Mouse (Mus musculus): ENCODE measurements around the gene Igdcc3. TPM values are rescaled to one million over a fixed set of nuclear protein-coding genes. Genes with fewer than 3 reads are reported as not detected.

Gene Igdcc3
- polyA plus RNA-seq, 1 experiment from 2014 or later = 4.8 TPM

DNA sequence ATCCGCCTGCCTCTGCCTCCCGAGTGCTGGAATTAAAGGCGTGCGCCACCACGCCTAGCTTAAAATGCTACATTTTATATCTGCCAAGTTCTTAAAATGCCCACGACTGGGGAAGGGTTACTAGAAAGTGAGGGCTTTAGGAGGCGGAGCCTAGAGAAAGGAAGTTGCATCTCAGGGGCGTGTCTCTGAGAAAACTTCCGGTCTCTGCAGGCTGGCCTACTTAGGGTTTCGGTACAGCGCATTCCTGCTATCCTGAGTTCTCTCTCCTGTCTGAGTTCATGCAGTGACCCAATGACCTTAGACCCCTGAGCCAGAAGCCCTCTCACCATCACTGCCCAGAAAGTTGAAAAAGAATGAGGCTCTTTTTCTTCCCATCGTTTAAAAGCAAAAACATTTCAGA is 52.2 kb downstream of the Igdcc3 start:
- Histone ChIP-seq H3K27me3 (replicated peaks; ENCODE audit: control insufficient read depth, insufficient read depth, low read length) (no peaks in the 10 kb centered on the region), H3K36me3 (ENCODE audit: control insufficient read depth, insufficient read depth, low read length) (no peaks in the 10 kb centered on the region), H3K4me2 (peak overlapping the region; percentile 45), H3K9ac (ENCODE audit: low read depth, low read length) (peak overlapping the region; percentile 28; the same call in 1 of the 2 replicates), H3K4me3 (ENCODE audit: low read depth, low read length) (no peak overlapping the region), H3K27ac (ENCODE audit: low read depth, low read length) (no peak overlapping the region), H3K4me1 (replicated peaks; ENCODE audit: control insufficient read depth, insufficient read depth, low read length) (peaks cover 37% of the 10 kb centered on the region), H3K9me3 (ENCODE audit: control insufficient read depth, low read length) (no peaks in the 10 kb centered on the region)
- WGBS = 50% methylated on average over 12 of the region's 12 CpGs
- DNase-seq (ENCODE audit: low spot score) = no peak
- ATAC-seq (replicated peaks; ENCODE audit: low FRiP score) = no peak

DNA sequence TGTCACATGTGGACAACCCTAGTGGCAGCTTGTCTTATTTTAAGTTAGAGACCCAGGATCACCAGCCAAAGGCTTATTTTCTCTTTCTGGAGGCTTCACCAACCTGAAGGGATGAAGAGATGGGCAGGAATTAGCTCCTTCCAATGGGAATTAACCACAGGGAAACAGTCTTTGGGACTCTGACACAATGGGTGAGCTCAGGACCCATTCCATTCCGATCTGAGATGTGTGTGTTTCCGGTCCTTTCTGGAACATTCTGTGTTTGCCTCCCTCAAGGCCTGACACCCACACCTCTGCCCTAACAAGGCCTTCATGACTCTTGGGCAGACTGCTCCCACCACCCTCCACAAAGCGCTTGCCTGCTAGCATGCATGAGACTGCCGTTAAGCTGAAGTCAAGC is 54.1 kb downstream of the Igdcc3 start, which contains the start of gene Parp16:
TSS of gene Parp16 (plus strand) at position 301 of the 400 bp plus-strand sequence.
- Histone ChIP-seq H3K27me3 (replicated peaks; ENCODE audit: control insufficient read depth, insufficient read depth, low read length) (no peaks in the 10 kb centered on the region), H3K36me3 (ENCODE audit: control insufficient read depth, insufficient read depth, low read length) (no peaks in the 10 kb centered on the region), H3K9me3 (ENCODE audit: control insufficient read depth, low read length) (no peaks in the 10 kb centered on the region), H3K4me1 (replicated peaks; ENCODE audit: control insufficient read depth, insufficient read depth, low read length) (peaks cover 42% of the 10 kb centered on the region), H3K4me3 (ENCODE audit: low read depth, low read length) (no peak within 1 kb of the TSS), H3K4me2 (peak within 1 kb of the TSS; percentile 33), H3K9ac (ENCODE audit: low read depth, low read length) (0 out of 2 replicates have a peak within 1 kb of the TSS, but pooled peaks have one; percentile 18), H3K27ac (ENCODE audit: low read depth, low read length) (peak within 1 kb of the TSS; percentile 83)
- ATAC-seq (replicated peaks; ENCODE audit: low FRiP score) (no peak), DNase-seq (ENCODE audit: low spot score) (no peak)
- 77% methylated on average over 4 of the region's 4 CpGs for WGBS

DNA sequence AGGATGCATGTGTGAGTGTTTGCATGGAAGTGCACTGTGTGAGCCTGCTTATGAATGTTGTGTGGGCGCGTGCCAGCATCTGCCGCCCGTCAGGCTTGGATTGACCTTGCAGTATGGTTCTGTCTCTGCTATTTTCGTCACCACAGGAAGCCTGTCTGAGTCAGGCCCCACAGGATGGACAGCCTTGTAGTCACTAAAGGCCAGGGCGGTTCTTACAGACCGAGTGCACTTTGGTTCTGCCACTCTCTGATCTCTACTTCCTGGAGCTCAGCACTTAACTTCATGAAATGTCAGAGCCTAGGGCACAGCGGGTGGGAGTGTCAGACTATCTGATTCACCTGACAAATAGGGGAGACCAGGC is 54.6 kb downstream of the Igdcc3 start:
- Histone ChIP-seq H3K27me3 (replicated peaks; ENCODE audit: control insufficient read depth, insufficient read depth, low read length) (no peaks in the 10 kb centered on the region), H3K4me1 (replicated peaks; ENCODE audit: control insufficient read depth, insufficient read depth, low read length) (peaks cover 42% of the 10 kb centered on the region), H3K36me3 (ENCODE audit: control insufficient read depth, insufficient read depth, low read length) (no peaks in the 10 kb centered on the region), H3K27ac (ENCODE audit: low read depth, low read length) (peak overlapping the region; percentile 83), H3K9me3 (ENCODE audit: control insufficient read depth, low read length) (no peaks in the 10 kb centered on the region), H3K9ac (ENCODE audit: low read depth, low read length) (0 out of 2 replicates have a peak overlapping the region, but pooled peaks have one; percentile 18), H3K4me2 (peak overlapping the region; percentile 33), H3K4me3 (ENCODE audit: low read depth, low read length) (no peak overlapping the region)
- no peak for ATAC-seq (replicated peaks; ENCODE audit: low FRiP score)
- 28% methylated on average over 8 of the region's 8 CpGs for WGBS
- no peak for DNase-seq (ENCODE audit: low spot score)

DNA sequence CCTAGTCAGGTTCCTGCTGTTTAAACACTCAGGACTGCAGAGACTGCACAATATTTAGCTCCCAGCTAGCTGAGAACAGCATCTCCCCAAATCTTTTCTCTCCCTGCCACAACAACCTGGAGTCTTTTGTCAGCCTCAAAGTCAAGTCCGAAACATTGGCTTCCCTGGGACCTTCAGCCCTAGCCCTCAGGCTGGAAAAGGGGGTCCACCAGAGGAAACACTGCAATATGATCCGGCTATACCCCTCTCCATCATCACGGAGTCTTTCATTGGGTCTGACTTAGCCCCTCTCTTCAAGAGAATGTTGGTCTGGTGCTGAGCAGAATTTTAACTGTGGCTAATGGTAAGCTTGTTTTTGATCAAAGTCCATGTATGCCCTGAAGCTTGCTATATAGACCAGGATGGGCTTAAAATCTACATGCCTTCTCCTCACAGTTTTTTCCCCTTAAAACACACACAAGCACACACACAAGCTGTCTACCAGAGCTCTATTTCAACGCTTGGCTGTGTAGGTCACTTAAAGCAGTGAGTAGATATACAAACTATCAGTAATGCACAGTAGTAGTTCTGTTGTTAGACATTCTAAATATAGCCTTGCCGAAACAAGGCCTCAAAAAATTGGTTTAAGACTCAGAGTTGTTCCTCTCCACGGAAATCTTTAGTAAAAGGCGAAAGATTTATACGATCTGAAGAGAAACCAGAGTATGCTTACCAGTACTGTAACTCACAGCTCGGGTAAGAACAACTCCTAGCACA is 55.2 kb downstream of the Igdcc3 start:
- no peak overlapping the region for H3K4me3 ChIP-seq (ENCODE audit: low read depth, low read length)
- 3% methylated on average over 9 of the region's 9 CpGs for WGBS
- H3K4me2 ChIP-seq = peak overlapping the region; percentile 33
- ATAC-seq (replicated peaks; ENCODE audit: low FRiP score) = peak; percentile 90
- no peaks in the 10 kb centered on the region for H3K9me3 ChIP-seq (ENCODE audit: control insufficient read depth, low read length)
- H3K27me3 ChIP-seq (replicated peaks; ENCODE audit: control insufficient read depth, insufficient read depth, low read length) = no peaks in the 10 kb centered on the region
- H3K4me1 ChIP-seq (replicated peaks; ENCODE audit: control insufficient read depth, insufficient read depth, low read length) = peaks cover 42% of the 10 kb centered on the region
- H3K27ac ChIP-seq (ENCODE audit: low read depth, low read length) = peak overlapping the region; percentile 83
- peak; percentile 75 for DNase-seq (ENCODE audit: low spot score)
- 0 out of 2 replicates have a peak overlapping the region, but pooled peaks have one; percentile 49 for H3K9ac ChIP-seq (ENCODE audit: low read depth, low read length)
- H3K36me3 ChIP-seq (ENCODE audit: control insufficient read depth, insufficient read depth, low read length) = no peaks in the 10 kb centered on the region

DNA sequence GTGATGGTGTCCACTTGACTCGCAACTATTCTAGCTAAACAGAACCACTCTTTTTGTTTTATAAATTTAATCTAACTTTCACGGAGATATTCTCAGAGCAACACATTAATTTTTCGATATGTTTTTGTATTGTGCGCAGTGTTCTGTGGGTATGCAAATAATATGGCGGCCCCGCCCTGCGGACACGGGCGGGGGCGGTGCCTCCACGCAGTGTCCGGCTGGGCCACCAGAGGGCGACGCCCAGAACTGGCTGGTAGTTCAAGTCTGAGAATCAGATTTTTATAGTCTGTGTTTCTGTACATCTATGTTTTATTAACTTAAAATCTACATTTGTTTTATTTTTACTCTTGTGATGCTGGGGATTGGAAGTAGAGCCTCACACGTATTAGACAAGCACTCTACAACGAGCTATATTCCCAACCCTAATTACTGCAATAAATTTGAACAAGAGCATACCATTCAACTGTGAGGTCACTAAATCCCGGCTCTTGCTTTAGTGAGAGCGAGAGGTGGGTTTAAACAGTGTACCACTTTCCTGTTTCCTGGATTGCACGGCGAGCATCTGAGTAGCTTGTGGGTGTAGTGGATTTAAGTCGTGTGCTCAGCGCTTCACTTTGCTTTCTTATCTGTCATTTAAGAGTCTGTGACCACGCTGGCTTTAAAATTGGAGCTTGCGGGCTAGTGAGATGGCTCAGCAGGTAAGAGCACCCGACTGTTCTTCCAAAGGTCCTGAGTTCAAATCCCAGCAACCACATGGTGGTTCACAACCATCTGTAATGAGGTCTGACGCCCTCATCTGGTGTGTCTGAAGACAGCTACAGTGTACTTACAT is 56.0 kb downstream of the Igdcc3 start:
- no peak overlapping the region for H3K4me2 ChIP-seq
- no peak overlapping the region for H3K4me3 ChIP-seq (ENCODE audit: low read depth, low read length)
- ATAC-seq (replicated peaks; ENCODE audit: low FRiP score) (peak; percentile 72), DNase-seq (ENCODE audit: low spot score) (peak; percentile 88)
- no peaks in the 10 kb centered on the region for H3K27me3 ChIP-seq (replicated peaks; ENCODE audit: control insufficient read depth, insufficient read depth, low read length)
- 16% methylated on average over 26 of the region's 26 CpGs for WGBS
- H3K36me3 ChIP-seq (ENCODE audit: control insufficient read depth, insufficient read depth, low read length) = no peaks in the 10 kb centered on the region
- H3K27ac ChIP-seq (ENCODE audit: low read depth, low read length) = no peak overlapping the region
- H3K9ac ChIP-seq (ENCODE audit: low read depth, low read length) = 0 out of 2 replicates have a peak overlapping the region, but pooled peaks have one; percentile 49
- no peaks in the 10 kb centered on the region for H3K9me3 ChIP-seq (ENCODE audit: control insufficient read depth, low read length)
- H3K4me1 ChIP-seq (replicated peaks; ENCODE audit: control insufficient read depth, insufficient read depth, low read length) = peaks cover 35% of the 10 kb centered on the region

DNA sequence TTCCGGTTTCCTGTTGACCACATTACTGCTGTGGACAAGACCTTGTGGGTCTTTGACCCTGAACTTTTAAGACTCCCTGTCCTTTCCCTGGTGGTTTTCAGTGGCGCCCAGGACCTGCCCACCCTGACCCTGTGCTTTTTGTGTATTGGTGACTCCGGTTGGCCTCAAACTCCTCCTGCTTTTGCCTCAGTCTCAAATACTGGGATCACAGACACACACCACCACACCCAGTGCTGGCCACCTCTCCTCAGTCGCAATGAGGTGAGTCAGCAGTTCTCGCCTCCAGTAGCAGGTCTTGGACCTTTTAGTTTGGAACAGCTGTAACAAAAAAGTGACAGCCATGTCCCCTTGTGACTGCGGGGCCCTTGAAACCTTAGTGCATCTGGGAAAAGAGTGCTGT is 56.8 kb downstream of the Igdcc3 start:
- no peak overlapping the region for H3K9ac ChIP-seq (ENCODE audit: low read depth, low read length)

DNA sequence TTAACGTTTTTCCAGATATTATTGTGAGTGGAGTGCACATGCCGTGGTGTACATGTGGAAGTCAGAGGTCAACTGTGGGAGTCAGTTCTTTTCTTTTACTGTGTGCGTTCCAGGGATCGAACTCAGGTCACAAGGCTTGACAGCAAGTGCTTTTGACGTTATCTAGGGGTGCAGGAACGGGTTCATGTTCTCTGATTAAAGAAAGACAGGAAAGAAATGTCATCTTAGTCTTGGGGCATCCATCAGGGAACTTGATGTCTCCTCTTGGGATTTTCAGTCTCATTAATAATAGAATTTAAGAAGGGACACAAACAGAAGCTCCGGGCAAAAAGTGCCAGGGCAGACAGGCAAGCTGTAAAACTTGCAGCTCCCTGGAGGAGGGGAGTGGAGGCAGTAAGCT is 58.7 kb downstream of the Igdcc3 start:
- H3K9me3 ChIP-seq (ENCODE audit: control insufficient read depth, low read length) = no peaks in the 10 kb centered on the region
- H3K4me1 ChIP-seq (replicated peaks; ENCODE audit: control insufficient read depth, insufficient read depth, low read length) = peaks cover 25% of the 10 kb centered on the region
- H3K9ac ChIP-seq (ENCODE audit: low read depth, low read length) = peak overlapping the region; percentile 31; the same call in 1 of the 2 replicates
- no peak overlapping the region for H3K27ac ChIP-seq (ENCODE audit: low read depth, low read length)
- H3K27me3 ChIP-seq (replicated peaks; ENCODE audit: control insufficient read depth, insufficient read depth, low read length) = no peaks in the 10 kb centered on the region
- no peak for ATAC-seq (replicated peaks; ENCODE audit: low FRiP score)
- H3K4me3 ChIP-seq (ENCODE audit: low read depth, low read length) = no peak overlapping the region
- H3K4me2 ChIP-seq = no peak overlapping the region
- WGBS = 46% methylated on average over 7 of the region's 7 CpGs
- H3K36me3 ChIP-seq (ENCODE audit: control insufficient read depth, insufficient read depth, low read length) = no peaks in the 10 kb centered on the region
- DNase-seq (ENCODE audit: low spot score) = no peak

More for the DNA sequence above, 56.8 kb downstream of the Igdcc3 start:
- 70% methylated on average over 6 of the region's 6 CpGs for WGBS
- Histone ChIP-seq H3K36me3 (ENCODE audit: control insufficient read depth, insufficient read depth, low read length) (no peaks in the 10 kb centered on the region), H3K4me3 (ENCODE audit: low read depth, low read length) (no peak overlapping the region), H3K4me1 (replicated peaks; ENCODE audit: control insufficient read depth, insufficient read depth, low read length) (peaks cover 29% of the 10 kb centered on the region), H3K4me2 (no peak overlapping the region), H3K27ac (ENCODE audit: low read depth, low read length) (peak overlapping the region; percentile 59; the same call in 1 of the 2 replicates), H3K27me3 (replicated peaks; ENCODE audit: control insufficient read depth, insufficient read depth, low read length) (no peaks in the 10 kb centered on the region), H3K9me3 (ENCODE audit: control insufficient read depth, low read length) (no peaks in the 10 kb centered on the region)
- ATAC-seq (replicated peaks; ENCODE audit: low FRiP score) (no peak), DNase-seq (ENCODE audit: low spot score) (no peak)

DNA sequence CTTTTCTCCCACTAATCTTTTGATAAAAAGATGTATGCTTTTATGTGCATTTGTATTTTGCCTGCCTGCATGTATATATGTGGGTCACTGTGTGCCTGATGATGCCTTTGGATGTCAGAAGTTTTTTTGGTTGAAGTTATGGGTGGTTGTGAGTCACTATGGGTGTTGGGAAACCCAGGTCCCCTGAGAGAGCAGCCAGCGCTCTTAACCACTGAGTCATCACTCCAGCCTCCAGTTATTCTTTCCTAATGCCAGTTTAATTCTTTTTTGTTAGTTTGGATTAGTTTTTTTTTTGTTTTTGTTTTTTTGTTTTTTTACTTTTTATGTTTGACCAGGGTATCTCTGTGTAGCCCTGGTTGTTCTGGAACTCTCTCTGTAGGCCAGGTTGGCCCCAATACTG is 59.6 kb downstream of the Igdcc3 start:
- Histone ChIP-seq H3K4me1 (replicated peaks; ENCODE audit: control insufficient read depth, insufficient read depth, low read length) (peaks cover 16% of the 10 kb centered on the region), H3K36me3 (ENCODE audit: control insufficient read depth, insufficient read depth, low read length) (no peaks in the 10 kb centered on the region), H3K27ac (ENCODE audit: low read depth, low read length) (peak overlapping the region; percentile 46; the same call in 1 of the 2 replicates), H3K4me2 (no peak overlapping the region), H3K9ac (ENCODE audit: low read depth, low read length) (no peak overlapping the region), H3K4me3 (ENCODE audit: low read depth, low read length) (no peak overlapping the region), H3K27me3 (replicated peaks; ENCODE audit: control insufficient read depth, insufficient read depth, low read length) (no peaks in the 10 kb centered on the region), H3K9me3 (ENCODE audit: control insufficient read depth, low read length) (no peaks in the 10 kb centered on the region)
- 73% methylated on average over 1 of the region's 1 CpGs for WGBS
- no peak for DNase-seq (ENCODE audit: low spot score)
- ATAC-seq (replicated peaks; ENCODE audit: low FRiP score) = no peak
